In the genomic region with DNA sequence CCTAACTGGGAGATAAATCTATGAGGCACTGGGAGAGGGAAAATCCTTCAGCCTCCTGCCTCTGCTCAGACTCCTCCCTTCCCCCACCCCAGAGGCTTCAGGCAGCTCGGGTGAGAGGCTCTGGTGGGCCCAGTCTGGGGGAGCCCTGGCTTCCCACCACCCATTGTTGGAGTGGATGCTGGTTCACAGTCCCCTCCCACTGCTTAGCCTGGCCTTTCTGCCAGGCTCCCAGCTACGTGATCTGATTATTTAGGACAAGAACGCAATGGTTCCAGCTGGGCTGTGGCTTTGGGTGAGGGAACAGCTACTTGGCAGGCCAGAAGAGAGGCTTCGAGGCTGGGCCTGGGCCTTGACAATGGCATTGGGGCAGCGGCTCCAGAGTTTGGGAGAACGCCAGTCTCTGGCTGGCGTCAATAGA, we compare ENCODE assay signal across 8 mouse cellular contexts. TPM values are rescaled to one million over a fixed set of nuclear protein-coding genes. Genes with fewer than 3 reads are reported as not detected.
DNase-seq lines count a peak whose midpoint lies in the region; ATAC-seq and TF ChIP-seq lines count a peak whose summit lies in the region.

No protein-coding gene starts in this region.

- no peak for TF ChIP-seq POLR2A in liver, adult 2 months (IDR thresholded peaks at IDR 0.05; ENCODE audit: extremely low read depth, insufficient read depth, low read length)

- peaks cover 44% of the 10 kb centered on the region for H3K4me1 ChIP-seq in liver, adult 2 months (ENCODE audit: control insufficient read depth, insufficient read depth, low read length)
- peaks cover 13% of the 10 kb centered on the region for H3K4me1 ChIP-seq in liver, embryonic 11.5 days (replicated peaks; ENCODE audit: control insufficient read depth, insufficient read depth, low read length)
- H3K4me1 ChIP-seq in embryonic facial prominence, embryonic 11.5 days (ENCODE audit: control insufficient read depth, insufficient read depth, low read length) = peaks cover 4% of the 10 kb centered on the region
- H3K4me1 ChIP-seq in intestine, embryonic 15.5 days (replicated peaks) = peaks cover 16% of the 10 kb centered on the region
- peaks cover 55% of the 10 kb centered on the region for H3K4me1 ChIP-seq in midbrain, embryonic 10.5 days
- H3K4me1 ChIP-seq in stomach, embryonic 15.5 days = peaks cover 20% of the 10 kb centered on the region

- H3K4me3 ChIP-seq in liver, adult 2 months (ENCODE audit: insufficient read depth, low read depth, low read length) = no peak overlapping the region
- no peak overlapping the region for H3K4me3 ChIP-seq in liver, embryonic 11.5 days (ENCODE audit: low read depth, low read length)
- H3K4me3 ChIP-seq in embryonic facial prominence, embryonic 11.5 days (ENCODE audit: low read depth, low read length) = no peak overlapping the region
- no peak overlapping the region for H3K4me3 ChIP-seq in intestine, embryonic 15.5 days (replicated peaks)
- peak overlapping the region; percentile 11; the same call in 1 of the 2 replicates for H3K4me3 ChIP-seq in midbrain, embryonic 10.5 days
- H3K4me3 ChIP-seq in stomach, embryonic 15.5 days (replicated peaks) = no peak overlapping the region

- H3K9ac ChIP-seq in liver, adult 2 months (ENCODE audit: low read depth, low read length) = no peak overlapping the region
- H3K9ac ChIP-seq in liver, embryonic 11.5 days (ENCODE audit: low read depth, low read length) = no peak overlapping the region; the same call in 1 of the 2 replicates
- H3K9ac ChIP-seq in embryonic facial prominence, embryonic 11.5 days (replicated peaks; ENCODE audit: low read length) = peak overlapping the region; percentile 34; the same call in 1 of the 2 replicates
- H3K9ac ChIP-seq in intestine, embryonic 15.5 days = no peak overlapping the region
- H3K9ac ChIP-seq in stomach, embryonic 15.5 days = no peak overlapping the region

- H3K4me2 ChIP-seq in liver, embryonic 11.5 days = no peak overlapping the region
- no peak overlapping the region for H3K4me2 ChIP-seq in embryonic facial prominence, embryonic 11.5 days (ENCODE audit: low read depth, low read length)
- H3K4me2 ChIP-seq in intestine, embryonic 15.5 days (replicated peaks) = no peak overlapping the region
- H3K4me2 ChIP-seq in stomach, embryonic 15.5 days = no peak overlapping the region

- H3K79me2 ChIP-seq in liver, adult 2 months (ENCODE audit: control insufficient read depth, insufficient read depth, low read length) = no peaks in the 10 kb centered on the region; the same call in 1 of the 2 replicates

- WGBS in liver, adult 2 months = 49% methylated on average over 7 of the region's 7 CpGs
- 56% methylated on average over 7 of the region's 7 CpGs for WGBS in liver, embryonic 11.5 days
- WGBS in embryonic facial prominence, embryonic 11.5 days = 32% methylated on average over 7 of the region's 7 CpGs
- 53% methylated on average over 7 of the region's 7 CpGs for WGBS in intestine, embryonic 15.5 days
- whole genome bisulfite sequencing in midbrain, embryonic 10.5 days = 27% methylated on average over 7 of the region's 7 CpGs
- 40% methylated on average over 7 of the region's 7 CpGs for WGBS in stomach, embryonic 15.5 days

- H3K9me3 ChIP-seq in liver, embryonic 11.5 days (ENCODE audit: control insufficient read depth, low read length) = no peaks in the 10 kb centered on the region
- H3K9me3 ChIP-seq in embryonic facial prominence, embryonic 11.5 days (replicated peaks; ENCODE audit: control insufficient read depth, low read length) = no peaks in the 10 kb centered on the region
- H3K9me3 ChIP-seq in intestine, embryonic 15.5 days = no peaks in the 10 kb centered on the region
- no peaks in the 10 kb centered on the region for H3K9me3 ChIP-seq in midbrain, embryonic 10.5 days (replicated peaks)
- H3K9me3 ChIP-seq in stomach, embryonic 15.5 days = no peaks in the 10 kb centered on the region

- peak; percentile 63 for DNase-seq in liver, adult 2 months (ENCODE audit: extremely low read depth, low read depth, low spot score)
- no peak for DNase-seq in liver, embryonic 11.5 days (ENCODE audit: low spot score)
- DNase-seq in embryonic facial prominence, embryonic 11.5 days (ENCODE audit: low spot score) = peak; percentile 30
- DNase-seq in midbrain, embryonic 10.5 days (ENCODE audit: low spot score) = peak; percentile 76
- DNase-seq in lung, postnatal 14 days = no peak

- peak overlapping the region; percentile 29 for H3K27ac ChIP-seq in liver, adult 2 months (replicated peaks; ENCODE audit: insufficient read depth, low read depth, low read length)
- H3K27ac ChIP-seq in liver, embryonic 11.5 days (ENCODE audit: low read depth, low read length) = no peak overlapping the region
- H3K27ac ChIP-seq in embryonic facial prominence, embryonic 11.5 days (replicated peaks; ENCODE audit: low read depth, low read length) = no peak overlapping the region; the same call in 1 of the 2 replicates
- peak overlapping the region; percentile 42 for H3K27ac ChIP-seq in intestine, embryonic 15.5 days
- H3K27ac ChIP-seq in midbrain, embryonic 10.5 days (replicated peaks) = peak overlapping the region; percentile 91
- peak overlapping the region; percentile 63 for H3K27ac ChIP-seq in stomach, embryonic 15.5 days

- no peaks in the 10 kb centered on the region for H3K36me3 ChIP-seq in liver, adult 2 months (ENCODE audit: control insufficient read depth, insufficient read depth, low read length)
- no peaks in the 10 kb centered on the region for H3K36me3 ChIP-seq in liver, embryonic 11.5 days (ENCODE audit: control insufficient read depth, insufficient read depth, low read length)
- H3K36me3 ChIP-seq in embryonic facial prominence, embryonic 11.5 days (replicated peaks; ENCODE audit: control insufficient read depth, insufficient read depth, low read depth, low read length) = no peaks in the 10 kb centered on the region
- no peaks in the 10 kb centered on the region for H3K36me3 ChIP-seq in intestine, embryonic 15.5 days
- H3K36me3 ChIP-seq in midbrain, embryonic 10.5 days = no peaks in the 10 kb centered on the region
- no peaks in the 10 kb centered on the region for H3K36me3 ChIP-seq in stomach, embryonic 15.5 days

- TF ChIP-seq CTCF in liver, adult 2 months (IDR thresholded peaks at IDR 0.05; ENCODE audit: low read depth, low read length) = no peak

- H3K27me3 ChIP-seq in liver, adult 2 months (ENCODE audit: control insufficient read depth, insufficient read depth, low read length) = no peaks in the 10 kb centered on the region
- H3K27me3 ChIP-seq in liver, embryonic 11.5 days (replicated peaks; ENCODE audit: control insufficient read depth, insufficient read depth, low read length) = peaks cover 5% of the 10 kb centered on the region; the same call in 1 of the 2 replicates
- H3K27me3 ChIP-seq in embryonic facial prominence, embryonic 11.5 days (ENCODE audit: control insufficient read depth, insufficient read depth, low read length) = no peaks in the 10 kb centered on the region
- H3K27me3 ChIP-seq in intestine, embryonic 15.5 days (replicated peaks) = no peaks in the 10 kb centered on the region
- no peaks in the 10 kb centered on the region for H3K27me3 ChIP-seq in midbrain, embryonic 10.5 days (ENCODE audit: low read depth, poor library complexity, severe bottlenecking)
- no peaks in the 10 kb centered on the region for H3K27me3 ChIP-seq in stomach, embryonic 15.5 days (replicated peaks)

- no peak for ATAC-seq in liver, embryonic 11.5 days (replicated peaks; ENCODE audit: low FRiP score)
- peak; percentile 79 for ATAC-seq in embryonic facial prominence, embryonic 11.5 days (replicated peaks; ENCODE audit: insufficient number of reproducible peaks, low FRiP score, low TSS enrichment, low read depth)
- ATAC-seq in intestine, embryonic 15.5 days = peak; percentile 75
- peak; percentile 69; the same call in 1 of the 2 replicates for ATAC-seq in stomach, embryonic 15.5 days (ENCODE audit: insufficient read depth, low FRiP score, low read depth)
- no peak for ATAC-seq in inflammation-experienced regulatory T-cells, adult 6 months

RNA-seq across cellular contexts. Expression of gene Alpl, which starts 30.6 kb away (rescaled TPM):
- 5.1 and 6.9 TPM in 2 replicates for total RNA-seq in liver, adult 2 months (2014; rRNA removed)
- polyA plus RNA-seq in liver, adult 2 months (2012; rRNA removed) = 7.3 and 10.0 TPM in 2 replicates
- 5.7 and 6.1 TPM in 2 replicates for polyA plus RNA-seq in liver, embryonic 11.5 days (2014; fragmentation: Nextera tagmentation; extraction: Ambion mirVana)
- polyA plus RNA-seq in embryonic facial prominence, embryonic 11.5 days (2014; fragmentation: Nextera tagmentation; extraction: Ambion mirVana) = 9.9 and 10.8 TPM in 2 replicates
- polyA plus RNA-seq in intestine, embryonic 15.5 days (2015; fragmentation: Nextera tagmentation; extraction: Ambion mirVana) = 3.8 and 4.6 TPM in 2 replicates
- polyA plus RNA-seq in midbrain, embryonic 10.5 days (2016; fragmentation: Nextera tagmentation; extraction: Ambion mirVana) = 34.2 and 38.6 TPM in 2 replicates
- 9.8 and 10.8 TPM in 2 replicates for polyA plus RNA-seq in stomach, embryonic 15.5 days (2015; fragmentation: Nextera tagmentation; extraction: Ambion mirVana)
- polyA plus RNA-seq in inflammation-experienced regulatory T-cells, adult 6 months (2017; shearing (Covaris generic)) = 1 to 10 TPM in 2 of 3 experiments, under 1 TPM in 1; 0.43 to 1.4 (median 1.4) TPM

Comparison
In these comparisons a context has a peak if more than half of its experiments do, and no peak if none do; other contexts are left out.
1. DNase-seq: peak in liver, adult 2 months (single experiment), embryonic facial prominence, embryonic 11.5 days (single experiment) and midbrain, embryonic 10.5 days (single experiment); none in liver, embryonic 11.5 days (single experiment) and lung, postnatal 14 days (single experiment).
2. H3K27ac ChIP-seq: peak in liver, adult 2 months (single experiment), intestine, embryonic 15.5 days (single experiment), midbrain, embryonic 10.5 days (single experiment) and stomach, embryonic 15.5 days (single experiment); none in liver, embryonic 11.5 days (single experiment) and embryonic facial prominence, embryonic 11.5 days (single experiment).
3. ATAC-seq: peak in embryonic facial prominence, embryonic 11.5 days (single experiment), intestine, embryonic 15.5 days (single experiment) and stomach, embryonic 15.5 days (single experiment); none in liver, embryonic 11.5 days (single experiment) and inflammation-experienced regulatory T-cells, adult 6 months (single experiment).